Comparison of ENCODE assay signal across 23 mouse cellular contexts in the genomic region with DNA sequence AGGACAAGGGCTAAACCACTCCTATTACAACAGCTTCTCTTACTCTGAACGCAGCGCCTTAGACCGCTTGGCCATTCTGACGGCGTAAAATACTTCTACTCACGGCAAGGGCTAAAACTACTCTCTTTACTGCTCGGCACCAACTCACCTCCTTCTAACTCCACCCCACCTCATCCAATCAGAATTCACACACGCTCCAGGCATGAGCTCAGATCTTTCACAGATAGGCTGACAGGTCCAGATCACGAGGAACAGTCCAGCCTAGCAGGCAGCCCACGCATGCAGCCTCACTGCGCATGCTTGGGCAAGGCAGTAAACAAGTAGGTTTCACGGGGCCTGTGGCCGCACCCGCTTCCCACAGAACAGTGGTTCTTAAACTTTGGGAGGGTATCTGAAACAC. TPM values are rescaled to one million over a fixed set of nuclear protein-coding genes. Genes with fewer than 3 reads are reported as not detected.
DNase-seq lines count a peak whose midpoint lies in the region.
"Had no signal": no experiment of that assay in that cellular context is flagged by ENCODE, and none has a peak within 500 bp of the region (broad histone marks: within the 10 kb centered on the region; RNA-seq: fewer than 3 reads in every experiment).

No protein-coding gene starts in this region.

- peak; percentile 4 for DNase-seq in testis, postnatal 14 days (ENCODE audit: low spot score)
- DNase-seq in testis, postnatal 10 days (ENCODE audit: low spot score): no peak
- DNase-seq in ES-CJ7 (ENCODE audit: low read depth, low spot score) (peak; percentile 67), R1 (ENCODE audit: low read depth, low spot score) (peak; percentile 60), ZHBTc4 (ENCODE audit: low read depth, low spot score) (peak; percentile 70)
- DNase-seq in gastrocnemius, adult 18-20 months (ENCODE audit: low spot score): no peak
- DNase-seq in heart, adult 9 months (ENCODE audit: low spot score in 2 of 2): no peak
- no peak for DNase-seq in thymus, postnatal 36 days
- DNase-seq: adrenal gland, adult 2 months; adrenal gland, adult 8-10 months; adrenal gland, postnatal 10 days; adrenal gland, postnatal 14 days; adrenal gland, postnatal 25 days; adrenal gland, postnatal 36 days; B cell, adult 2 months; cerebellum, adult 11 months; cerebellum, adult 11-12 months; cerebellum, adult 18-20 months; cerebellum, adult 2 months; cerebellum, adult 8-10 months had no signal

RNA-seq across cellular contexts. Expression of gene Otc, which starts 45.2 kb away (rescaled TPM):
- total RNA-seq in gastrocnemius, adult 18-20 months (2021): under 1 TPM in 1 of 2 experiments, not detected in 1; 0.17 TPM
- total RNA-seq: adrenal gland, adult 18-20 months; adrenal gland, postnatal 25 days; adrenal gland, postnatal 36 days; ES-E14; MEL had no signal

Comparison
In these comparisons a context has a peak if more than half of its experiments do, and no peak if none do; other contexts are left out.
1. DNase-seq: peak in testis, postnatal 14 days (single experiment), ES-CJ7 (single experiment), R1 (single experiment) and ZHBTc4 (single experiment); none in testis, postnatal 10 days (single experiment), gastrocnemius, adult 18-20 months (single experiment), heart, adult 9 months (0 of 2) and thymus, postnatal 36 days (0 of 2).